Mouse (Mus musculus) hindbrain, embryonic 16.5 days (tissue): ENCODE results near the gene 2610001J05Rik. TPM values are rescaled to one million over a fixed set of nuclear protein-coding genes. Genes with fewer than 3 reads are reported as not detected.
A peak's percentile ranks its signal among the peaks of the same experiment; 100 is the strongest.
"Not testable (repeated sequence)": the region's sequence is repeated elsewhere in the genome, so short reads cannot be mapped to it uniquely, and the experiment has no call there.

ENCODE experiments used
- ATAC-seq: fragments of 200-750 bp; cut with Nextera tagmentation; 2 replicates; pipeline ENCODE4 v1.8.0; 2017; ENCODE audit warnings: moderate TSS enrichment, moderate library complexity
- H3K27ac ChIP-seq: fragments of 300-500 bp; sonication (generic); 2 replicates; pipeline ENCODE4 v1.5.1; 2014; ENCODE audit warnings: low read depth, mild to moderate bottlenecking, control low read depth, low read length, moderate library complexity
- H3K27me3 ChIP-seq: fragments of 300-500 bp; sonication (generic); replicated peaks from 2 replicates; pipeline ENCODE4 v1.6.1; 2014; ENCODE audit warnings: low read length; ENCODE audit not compliant: control insufficient read depth, insufficient read depth
- H3K36me3 ChIP-seq: fragments of 300-500 bp; sonication (generic); 2 replicates; pipeline ENCODE4 v1.6.1; 2014; ENCODE audit warnings: mild to moderate bottlenecking, low read length, moderate library complexity, mixed read lengths; ENCODE audit not compliant: control insufficient read depth, insufficient read depth
- H3K4me1 ChIP-seq: fragments of 300-500 bp; sonication (generic); 2 replicates; pipeline ENCODE4 v1.6.1; 2014; ENCODE audit warnings: low read depth, low read length; ENCODE audit not compliant: control insufficient read depth, insufficient read depth
- H3K4me2 ChIP-seq: fragments of 300-500 bp; sonication (generic); 2 replicates; pipeline ENCODE4 v1.6.1; 2014; ENCODE audit warnings: mild to moderate bottlenecking, low read length, control low read depth, moderate library complexity
- H3K4me3 ChIP-seq: fragments of 300-500 bp; sonication (generic); 2 replicates; pipeline ENCODE4 v1.5.1; 2014; ENCODE audit warnings: mild to moderate bottlenecking, low read length, control low read depth, moderate library complexity
- H3K9ac ChIP-seq: fragments of 300-500 bp; sonication (generic); 2 replicates; pipeline ENCODE4 v1.6.1; 2014; ENCODE audit warnings: low read depth, mild to moderate bottlenecking, control low read depth, low read length, moderate library complexity
- H3K9me3 ChIP-seq: fragments of 300-500 bp; sonication (generic); 2 replicates; pipeline ENCODE4 v1.6.1; 2014; ENCODE audit warnings: mild to moderate bottlenecking, low read length, moderate library complexity; ENCODE audit not compliant: control insufficient read depth
- WGBS: fragments of 180-500 bp; shearing (Covaris S2); extraction: QIAGEN DNeasy Blood & Tissue Kit; methylation state at CpG from one replicate; pipeline ENCODE4 v1.1.7; 2014; 5-methylcytosine and 5-hydroxymethylcytosine counted together
- polyA plus RNA-seq: library from polyadenylated mRNA; unstranded; fragments of >200 nt; fragmentation: Nextera tagmentation; extraction: Ambion mirVana; gene quantifications from 2 replicates; pipeline ENCODE4 v1.2.1, GENCODE M21; 2015

Gene 2610001J05Rik
- polyA plus RNA-seq, 1 experiment from 2014 or later, result 107 TPM

- Histone ChIP-seq H3K36me3 (no peaks in the 10 kb centered on the region), H3K9ac (peak overlapping the region; percentile 61), H3K4me2 (peak overlapping the region; percentile 60), H3K27ac (no peak overlapping the region), H3K9me3 (no peaks in the 10 kb centered on the region), H3K27me3 (no peaks in the 10 kb centered on the region), H3K4me1 (peaks cover 8% of the 10 kb centered on the region), H3K4me3 (peak overlapping the region; percentile 41)
- ATAC-seq, result 0 out of 2 replicates have a peak, but pooled peaks have one; percentile 10
- 23% methylated on average over 12 of the region's 12 CpGs for WGBS
Observed at GRCm38 (mm10) chr6:13870289-13870741, 1.0 kb downstream of the 2610001J05Rik start.

DNA sequence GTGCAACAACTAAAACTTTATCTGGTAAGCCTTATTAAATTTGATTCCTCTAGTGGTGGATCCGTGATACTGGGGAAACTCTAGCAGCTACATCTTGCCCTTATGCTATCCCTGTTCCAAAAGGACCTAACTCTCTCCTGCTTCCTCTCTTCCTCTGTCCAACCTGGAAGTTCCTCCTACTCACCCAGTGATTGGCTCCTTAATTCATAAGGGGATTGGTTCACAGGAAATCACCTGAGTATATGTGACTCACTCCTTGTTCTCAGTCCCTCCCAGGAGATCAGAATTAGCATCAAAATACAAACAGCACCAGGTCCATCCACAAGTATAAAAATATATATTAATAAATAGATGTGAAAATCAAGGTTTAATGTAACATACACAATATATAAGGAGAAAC lies 10.7 kb downstream of the 2610001J05Rik start:
- no peak for ATAC-seq
- Histone ChIP-seq H3K27ac (no peak overlapping the region), H3K4me3 (no peak overlapping the region), H3K4me2 (no peak overlapping the region), H3K9ac (no peak overlapping the region), H3K9me3 (no peaks in the 10 kb centered on the region), H3K4me1 (no peaks in the 10 kb centered on the region), H3K36me3 (no peaks in the 10 kb centered on the region), H3K27me3 (no peaks in the 10 kb centered on the region)
- 100% methylated on average over 1 of the region's 1 CpGs for WGBS

DNA sequence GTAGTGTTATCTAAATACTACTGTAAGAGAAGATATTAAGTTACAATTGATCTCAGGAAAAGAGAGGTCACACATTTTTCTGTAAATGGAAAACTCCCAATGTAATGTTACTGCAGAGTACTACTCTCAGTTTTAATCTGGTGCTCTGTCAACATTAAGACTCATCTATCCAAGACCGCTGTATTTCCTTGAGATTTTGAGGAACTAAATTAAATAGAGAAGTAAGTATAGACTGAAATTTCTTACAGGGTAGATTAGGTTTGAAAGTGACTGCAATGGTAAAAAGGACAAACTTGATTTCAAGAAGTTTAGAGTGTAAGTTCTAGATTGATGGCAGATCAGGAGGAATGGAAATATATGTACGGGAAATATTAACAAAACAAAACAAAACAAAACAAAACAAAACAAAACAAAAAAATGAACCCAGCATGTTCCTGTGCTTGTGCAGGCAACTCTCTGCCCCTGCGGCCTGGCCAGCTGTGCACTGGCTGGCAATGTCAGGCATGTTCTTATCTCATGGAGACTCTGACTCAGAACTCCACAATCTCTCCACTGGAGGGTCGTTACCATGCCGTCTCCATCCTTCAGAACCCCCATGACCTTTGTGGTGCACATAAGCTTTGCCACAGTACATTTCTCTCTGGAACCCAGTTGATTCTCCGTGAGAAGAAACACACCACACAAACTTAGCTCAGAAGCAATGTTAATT lies 11.3 kb downstream of the 2610001J05Rik start:
- H3K27ac ChIP-seq, result no peak overlapping the region
- H3K9me3 ChIP-seq, result no peaks in the 10 kb centered on the region
- no peaks in the 10 kb centered on the region for H3K36me3 ChIP-seq
- H3K4me1 ChIP-seq, result no peaks in the 10 kb centered on the region
- no peak overlapping the region for H3K9ac ChIP-seq
- H3K4me3 ChIP-seq, result no peak overlapping the region
- no peak for ATAC-seq
- WGBS, result 88% methylated on average over 6 of the region's 6 CpGs
- H3K4me2 ChIP-seq, result no peak overlapping the region
- H3K27me3 ChIP-seq, result no peaks in the 10 kb centered on the region

- Histone ChIP-seq H3K4me1 (no peaks in the 10 kb centered on the region), H3K27me3 (no peaks in the 10 kb centered on the region), H3K9me3 (no peaks in the 10 kb centered on the region), H3K36me3 (no peaks in the 10 kb centered on the region), H3K4me2 (no peak overlapping the region), H3K9ac (no peak overlapping the region), H3K27ac (no peak overlapping the region), H3K4me3 (no peak overlapping the region)
- ATAC-seq, result no peak
- WGBS, result 17% methylated on average over 10 of the region's 11 CpGs
Observed at GRCm38 (mm10) chr6:13854230-13854629, 17.1 kb downstream of the 2610001J05Rik start.

DNA sequence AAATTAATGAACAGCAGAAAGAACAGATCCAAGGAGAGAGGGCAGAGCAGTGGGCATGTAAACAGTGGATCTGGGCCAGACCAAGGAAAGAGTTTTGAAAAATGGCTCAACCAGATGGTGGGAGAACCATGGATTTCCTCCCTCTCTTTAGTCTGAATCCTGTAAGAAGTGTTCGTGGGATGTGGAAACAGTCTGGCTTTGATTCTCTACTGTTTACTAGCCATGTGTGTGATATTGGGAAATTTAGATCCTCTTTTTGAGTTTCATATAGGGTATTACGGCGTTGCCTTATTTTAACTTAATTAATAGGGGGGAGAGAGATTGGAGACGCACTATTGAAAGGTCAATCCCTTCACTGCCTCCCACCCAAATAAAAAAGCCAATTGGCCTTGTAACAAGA lies 18.1 kb downstream of the 2610001J05Rik start:
- Histone ChIP-seq H3K27me3 (no peaks in the 10 kb centered on the region), H3K27ac (no peak overlapping the region), H3K9ac (no peak overlapping the region), H3K36me3 (no peaks in the 10 kb centered on the region), H3K4me3 (no peak overlapping the region), H3K9me3 (no peaks in the 10 kb centered on the region), H3K4me2 (no peak overlapping the region), H3K4me1 (no peaks in the 10 kb centered on the region)
- WGBS, result 75% methylated on average over 4 of the region's 4 CpGs
- ATAC-seq, result no peak

DNA sequence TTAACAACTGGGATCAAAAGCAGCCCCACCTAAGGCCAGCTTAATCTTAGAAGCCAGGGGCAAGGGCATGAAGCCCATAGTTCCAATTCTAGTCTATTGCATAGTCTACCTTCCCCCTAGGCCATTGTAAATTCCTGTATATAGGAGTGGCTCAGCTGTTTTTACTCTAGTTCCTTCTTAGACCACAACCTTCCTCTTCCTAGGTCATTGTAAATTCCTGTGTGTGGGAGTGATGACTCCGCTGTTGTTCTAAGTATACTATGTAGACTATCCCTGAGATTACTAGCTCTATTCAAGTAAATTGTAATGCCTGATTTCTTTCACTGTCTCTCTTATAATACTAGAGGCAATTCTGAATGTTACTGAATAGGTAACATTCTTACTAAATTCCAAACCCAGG lies 25.3 kb downstream of the 2610001J05Rik start:
- WGBS, result 100% methylated on average over 1 of the region's 1 CpGs
- not testable (repeated sequence) for H3K27ac ChIP-seq, H3K4me3 ChIP-seq, H3K4me1 ChIP-seq, H3K9me3 ChIP-seq, H3K27me3 ChIP-seq, ATAC-seq, H3K4me2 ChIP-seq, H3K9ac ChIP-seq, H3K36me3 ChIP-seq

DNA sequence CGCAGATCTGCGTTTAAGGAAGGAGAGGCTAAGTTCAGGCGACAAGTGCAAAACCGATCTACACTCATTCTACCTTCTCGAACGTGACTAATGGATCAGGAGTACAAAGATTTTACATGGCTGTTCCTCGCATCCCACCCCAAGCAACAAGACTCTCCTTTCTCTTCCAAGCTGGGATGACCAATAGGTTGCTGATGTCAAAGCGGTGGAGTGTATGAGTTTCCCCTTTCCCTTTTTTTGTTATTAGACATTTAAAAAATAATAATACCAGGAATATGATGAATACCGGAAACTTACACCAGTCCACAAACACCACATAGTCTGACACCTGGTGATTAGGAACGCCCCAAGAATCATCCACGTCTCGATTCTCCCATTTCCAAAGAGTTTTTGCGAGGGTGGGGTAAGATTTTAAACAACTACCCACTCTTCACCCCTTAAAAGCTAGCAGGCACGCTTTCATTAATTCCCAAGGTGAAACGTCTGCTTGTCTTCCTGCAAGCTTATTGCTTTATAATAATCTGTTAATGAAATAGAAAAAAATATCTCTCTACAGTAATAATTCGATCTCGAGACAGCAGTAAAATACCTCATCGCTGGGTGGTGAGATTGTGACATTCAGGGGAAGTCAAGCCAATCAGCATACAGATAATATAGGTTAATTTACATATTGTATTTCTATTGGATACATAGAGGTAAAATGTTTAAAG lies 31.8 kb downstream of the 2610001J05Rik start, which contains the start of gene Gpr85:
Gene Gpr85 (minus strand): TSS at position 598 of the 710 bp plus-strand sequence.
- H3K4me1 ChIP-seq, result no peaks in the 10 kb centered on the region
- H3K4me2 ChIP-seq, result peak within 1 kb of the TSS; percentile 84
- WGBS, result 26% methylated on average over 18 of the region's 18 CpGs
- H3K9me3 ChIP-seq, result no peaks in the 10 kb centered on the region
- peak within 1 kb of the TSS; percentile 96 for H3K9ac ChIP-seq
- H3K27ac ChIP-seq, result peak within 1 kb of the TSS; percentile 99
- H3K4me3 ChIP-seq, result peak within 1 kb of the TSS; percentile 69
- H3K27me3 ChIP-seq, result no peaks in the 10 kb centered on the region
- no peaks in the 10 kb centered on the region for H3K36me3 ChIP-seq
- ATAC-seq, result peak; percentile 59

DNA sequence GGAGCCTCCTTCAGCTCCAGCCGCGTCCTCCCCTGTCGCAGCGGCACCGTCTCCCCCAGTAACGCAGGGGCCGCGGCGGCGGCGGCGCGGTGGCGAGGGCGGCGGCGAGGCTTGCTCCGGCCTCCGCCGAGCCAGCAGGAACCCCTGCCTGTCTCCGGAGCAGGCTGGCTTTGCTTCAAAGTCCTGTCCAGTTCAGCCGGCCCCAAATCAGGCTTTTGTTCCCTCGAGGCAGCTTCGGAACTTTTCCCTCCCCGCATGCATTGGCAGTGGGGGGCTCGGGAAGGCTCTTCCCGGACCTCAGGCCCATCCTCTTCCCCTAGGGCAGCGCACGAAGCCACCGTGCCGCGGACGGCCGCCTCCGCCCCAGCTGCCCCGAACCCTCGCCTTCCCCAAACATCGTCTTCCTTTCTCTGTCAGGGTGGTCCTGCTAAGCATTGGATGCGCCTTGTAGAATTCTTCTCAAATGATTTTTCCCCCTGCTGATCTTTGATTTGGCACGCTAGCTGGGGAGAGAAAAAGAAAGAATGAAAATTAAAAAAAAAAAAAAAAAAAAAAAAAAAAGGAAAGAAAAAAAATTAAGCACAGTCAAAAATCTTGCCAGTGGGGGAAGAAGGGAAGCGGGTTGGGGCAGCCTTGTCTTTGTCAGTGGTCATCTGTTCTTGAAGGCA lies 32.5 kb downstream of the 2610001J05Rik start:
- Histone ChIP-seq H3K4me2 (peak overlapping the region; percentile 84), H3K27ac (peak overlapping the region; percentile 99), H3K4me1 (no peaks in the 10 kb centered on the region), H3K9ac (peak overlapping the region; percentile 96), H3K36me3 (no peaks in the 10 kb centered on the region), H3K4me3 (peak overlapping the region; percentile 69), H3K27me3 (no peaks in the 10 kb centered on the region), H3K9me3 (no peaks in the 10 kb centered on the region)
- ATAC-seq, result peak; percentile 89
- under 1% methylated on average over 41 of the region's 41 CpGs for WGBS
